Mouse (Mus musculus): Measurements from ENCODE around the gene Fam131b.

The Fam131b gene

DNA sequence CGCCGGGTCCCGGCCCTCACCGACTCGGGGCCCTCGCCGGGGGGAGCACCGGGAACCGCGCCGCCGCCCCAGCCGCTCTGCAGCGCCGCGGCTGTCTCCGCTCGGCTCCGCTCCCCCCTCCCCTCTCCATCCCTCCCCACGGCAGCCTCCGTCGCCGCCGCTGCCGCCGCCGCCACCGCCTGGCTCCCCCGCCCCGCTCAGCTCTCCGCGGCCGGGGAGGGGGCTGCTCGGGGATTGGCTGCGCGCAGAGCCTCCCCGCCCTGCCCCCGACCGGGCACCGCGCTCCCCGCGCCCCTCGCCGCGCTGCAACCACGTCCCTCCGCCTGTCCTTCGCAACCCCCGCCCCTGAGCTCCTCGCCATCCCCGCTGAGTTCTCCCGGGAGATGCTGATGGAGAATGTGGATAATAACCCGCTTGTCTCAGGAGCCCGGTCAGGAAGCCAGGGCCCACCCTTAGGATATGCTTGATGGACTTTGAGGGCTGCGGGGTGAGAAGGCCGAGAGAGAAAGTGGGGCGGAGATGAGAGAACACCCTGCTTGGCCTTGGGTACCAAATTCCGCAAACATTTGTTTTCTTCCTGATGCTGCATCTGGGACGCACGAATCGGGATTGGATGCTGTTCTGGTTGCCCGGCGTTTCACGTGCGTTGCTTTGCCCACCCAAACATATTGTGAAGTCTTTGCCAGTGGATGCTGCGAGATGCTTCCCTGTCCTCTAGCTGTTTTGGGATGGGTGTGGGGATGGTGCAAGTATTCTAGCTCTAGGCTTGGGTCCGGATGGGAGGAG, at the start of gene Fam131b:
Gene Fam131b, minus strand, starts transcription at position 162 of the 786 bp plus-strand sequence.
- peak; percentile 86 for DNase-seq

DNA sequence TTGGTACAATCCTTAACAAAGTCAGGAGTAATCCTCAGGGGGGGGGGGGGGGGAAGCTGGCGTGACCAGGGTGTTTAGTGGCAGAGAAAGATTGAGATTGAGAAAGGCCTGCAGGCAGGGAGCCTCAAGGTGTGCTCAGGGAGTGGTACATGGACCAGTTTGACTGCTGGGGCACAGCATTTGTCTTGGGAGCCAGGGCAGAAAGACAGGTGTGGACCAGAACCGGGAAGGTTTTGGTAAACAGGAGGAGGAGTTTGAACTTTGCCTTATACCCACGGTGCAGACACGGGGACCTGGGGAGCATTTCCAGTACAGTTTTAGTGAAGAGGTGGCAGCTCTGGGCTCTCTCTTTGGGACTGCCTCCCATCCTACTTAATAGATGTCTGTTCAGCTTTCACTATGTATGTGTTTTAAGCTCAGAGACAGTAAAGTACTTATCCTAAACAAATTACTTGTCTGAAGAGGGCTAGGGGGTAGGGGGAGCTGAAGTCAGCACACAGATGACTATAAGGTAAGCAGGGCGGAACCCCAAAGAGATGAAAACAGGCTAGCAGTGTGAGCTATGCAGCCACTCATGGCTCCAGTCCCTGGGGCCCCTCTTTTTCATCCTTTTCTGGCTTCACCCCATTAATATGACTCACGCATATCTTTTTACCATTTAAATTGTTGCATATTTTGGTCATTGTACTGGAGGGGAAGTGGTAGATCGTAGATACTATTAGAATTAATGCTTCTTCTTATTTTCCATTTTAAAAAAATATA, 49.4 kb upstream of the Fam131b start:
- no peak for DNase-seq

DNA sequence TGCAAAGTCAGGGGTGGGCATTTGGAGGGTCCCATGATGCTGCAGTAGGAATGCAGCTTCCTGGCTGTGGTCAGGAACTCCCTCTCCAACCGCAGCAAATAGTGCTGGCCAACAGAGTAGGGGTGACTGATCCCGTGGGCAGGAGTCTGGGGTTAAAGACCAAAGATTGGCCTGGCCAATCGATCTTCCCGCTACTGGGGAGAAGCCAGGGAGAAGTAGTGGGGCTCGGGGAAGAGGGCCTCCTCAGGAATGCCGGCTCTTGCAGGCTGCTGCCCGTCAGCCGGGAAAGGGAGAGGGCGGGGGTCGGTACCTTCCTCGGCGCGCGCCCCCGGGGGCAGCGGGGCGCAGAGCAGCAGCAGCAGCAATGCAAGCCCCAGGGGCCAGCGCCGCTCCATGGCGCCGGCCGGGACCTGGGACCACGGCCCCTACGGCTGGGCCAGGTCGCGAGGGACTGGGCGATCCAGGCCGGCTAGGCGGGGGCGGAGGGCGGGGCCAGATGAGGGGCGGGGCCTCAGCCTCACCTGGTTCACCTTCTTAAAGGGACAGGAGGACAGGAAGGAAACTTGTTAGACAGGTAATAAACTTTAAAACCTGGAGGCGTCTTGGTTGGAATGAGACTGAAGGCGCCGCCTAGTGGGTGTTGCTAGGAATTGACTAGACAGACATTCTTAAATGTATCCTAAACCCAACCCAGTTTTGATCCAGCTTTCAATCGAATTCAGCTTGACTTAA, 48.5 kb upstream of the Fam131b start, which contains the start of gene Epha1:
Gene Epha1, minus strand, starts transcription at position 453 of the 732 bp plus-strand sequence.
- no peak for DNase-seq

DNA sequence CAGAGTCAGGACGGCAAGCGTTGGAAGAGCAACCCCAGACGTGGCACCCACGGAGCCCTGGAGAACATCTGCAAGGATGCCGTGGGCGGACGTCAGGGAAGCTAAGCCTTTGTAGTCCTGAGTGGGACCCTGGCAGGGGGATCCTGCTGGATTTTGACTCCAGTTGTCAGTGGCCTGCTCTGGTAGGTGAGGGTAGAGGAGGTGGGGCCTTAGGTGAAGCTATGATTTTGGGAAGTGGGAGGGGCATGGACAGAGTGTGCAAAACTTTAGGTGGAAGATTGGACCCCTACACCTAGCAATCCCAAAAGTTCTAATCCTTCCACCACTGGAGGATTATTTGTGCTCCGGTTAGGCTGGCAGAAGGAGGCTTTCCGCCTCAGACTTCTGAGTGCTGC, 48.0 kb upstream of the Fam131b start:
- no peak for DNase-seq

DNA sequence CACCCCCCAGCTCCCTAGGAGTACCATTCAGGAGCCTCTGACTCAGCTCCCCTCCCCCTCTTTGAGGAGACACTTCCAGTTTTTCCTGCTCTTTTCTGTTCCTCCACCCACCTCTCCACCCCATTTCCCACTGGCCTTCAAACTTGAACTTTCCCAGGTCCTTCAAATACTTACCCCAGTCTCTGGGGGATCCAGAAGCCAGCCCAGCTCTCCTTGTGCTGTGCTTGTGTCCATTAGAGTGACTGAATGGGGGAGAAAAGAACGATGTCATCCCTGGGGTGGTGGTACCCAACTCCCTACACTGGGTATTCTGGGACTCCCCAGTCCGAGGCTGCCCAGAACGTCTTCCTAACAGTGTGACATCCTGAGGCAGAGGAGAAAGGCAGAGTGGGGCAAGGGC, 47.6 kb upstream of the Fam131b start:
- no peak for DNase-seq

DNA sequence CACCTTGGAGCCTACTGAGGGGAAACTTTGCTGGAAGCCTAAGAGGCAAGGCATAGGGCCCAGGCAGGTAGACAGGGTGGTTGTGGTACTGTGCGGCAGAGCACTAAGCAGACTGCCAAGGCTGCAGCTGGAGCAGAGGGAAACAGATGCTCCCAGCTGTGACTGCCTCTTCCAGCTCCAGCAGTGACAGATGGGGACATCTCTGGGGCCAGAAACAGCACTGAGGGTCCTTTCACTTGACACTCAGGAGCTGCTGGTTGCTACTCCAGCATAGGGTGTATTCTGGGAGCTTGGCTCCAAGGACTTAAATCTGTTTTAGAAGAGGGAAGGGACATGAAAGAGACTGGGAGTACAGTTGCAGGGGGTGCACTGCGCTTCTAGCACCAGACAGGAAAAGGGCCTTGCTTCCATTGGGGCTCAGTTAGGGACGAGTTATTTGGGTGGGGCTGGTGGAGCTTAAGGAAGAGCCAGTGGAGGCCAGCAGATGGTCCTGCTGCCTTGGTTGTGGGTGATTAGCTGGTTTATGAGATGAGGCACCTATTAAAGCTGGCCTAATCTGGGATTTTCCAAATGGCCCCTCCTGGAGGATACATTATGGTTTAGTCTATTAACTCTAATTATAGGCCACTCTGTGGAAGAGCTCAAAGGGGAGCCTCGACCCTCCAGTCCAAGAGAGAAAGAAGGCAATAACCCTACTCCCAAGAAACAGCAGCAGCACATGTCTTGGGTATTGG, 46.4 kb upstream of the Fam131b start:
- no peak for DNase-seq

DNA sequence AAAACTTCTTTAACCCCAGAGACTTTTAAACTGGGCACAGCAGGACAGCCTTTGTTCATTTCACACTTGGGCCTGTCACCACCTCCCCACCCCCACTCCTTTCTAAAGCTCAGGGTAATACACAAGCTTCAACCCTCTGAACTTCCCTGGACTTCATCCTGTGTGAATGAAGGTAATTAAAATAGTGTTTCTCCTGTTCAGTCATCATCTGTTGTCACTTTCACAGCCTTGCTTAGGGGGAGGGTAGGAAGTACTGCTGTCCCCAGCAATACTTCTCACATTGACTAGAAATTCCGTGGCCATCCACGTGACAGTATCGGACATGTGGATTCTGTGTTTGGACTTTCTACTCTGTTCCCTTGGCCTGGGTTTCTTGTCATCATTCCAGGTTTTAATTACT, 45.4 kb upstream of the Fam131b start:
- no peak for DNase-seq

DNA sequence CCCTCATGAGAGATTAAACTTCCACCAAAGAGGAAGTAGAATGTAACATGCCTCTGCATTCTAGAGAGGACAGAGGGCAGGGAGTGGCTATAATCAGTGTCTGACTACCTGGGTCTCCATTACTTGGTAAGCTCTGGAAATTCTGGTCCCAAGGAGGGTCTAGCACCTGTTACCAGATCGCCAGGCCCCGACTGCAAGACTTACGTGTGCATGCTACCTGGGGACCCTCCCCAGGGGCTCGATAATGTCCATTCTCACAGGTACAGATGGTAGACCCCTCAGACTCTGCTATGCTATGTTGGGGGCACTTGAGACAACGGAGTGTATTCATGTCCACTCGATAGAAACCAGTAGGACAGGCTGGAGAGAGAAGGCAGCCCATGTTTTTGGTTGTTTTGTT, 40.8 kb upstream of the Fam131b start:
- no peak for DNase-seq

DNA sequence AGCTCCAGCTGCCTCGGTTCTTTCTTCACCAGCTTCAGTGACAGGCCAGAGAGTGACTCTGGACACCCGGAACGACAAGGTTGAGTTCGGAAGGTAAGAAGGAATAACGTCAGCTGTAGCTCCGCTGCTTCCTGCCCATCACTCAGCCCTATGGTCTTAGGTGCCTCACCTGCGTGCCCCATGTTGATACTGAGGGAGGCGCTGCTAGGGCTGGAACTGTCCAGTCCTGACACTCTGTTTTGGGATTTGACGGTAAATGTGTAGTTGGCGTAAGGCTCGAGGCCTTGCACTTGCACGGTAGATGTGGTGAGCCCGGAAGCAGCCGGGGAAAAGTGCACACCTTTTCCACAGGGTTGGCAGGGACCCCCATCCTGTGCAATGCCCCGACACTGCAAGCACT, 40.2 kb upstream of the Fam131b start:
- DNase-seq, result no peak

DNA sequence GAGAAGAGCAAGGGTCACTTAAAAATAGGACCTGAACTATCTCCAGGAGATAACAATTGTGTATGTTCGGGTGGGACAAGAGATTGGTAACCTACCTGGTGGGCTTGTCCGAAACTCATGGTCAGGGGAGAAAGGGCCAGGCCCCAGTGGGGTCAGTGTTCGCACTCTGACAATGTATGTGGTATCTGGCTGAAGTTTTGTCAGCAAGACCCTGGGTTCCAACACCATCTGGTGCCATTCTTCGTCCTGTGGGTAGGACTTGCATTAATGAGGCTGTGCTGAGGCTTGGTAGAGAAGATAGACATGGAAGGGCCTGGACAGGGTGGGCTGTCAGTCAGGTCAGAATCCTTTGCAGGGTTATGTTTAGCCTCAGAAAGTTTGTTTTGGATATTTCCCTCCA, 39.6 kb upstream of the Fam131b start:
- DNase-seq, result no peak

DNA sequence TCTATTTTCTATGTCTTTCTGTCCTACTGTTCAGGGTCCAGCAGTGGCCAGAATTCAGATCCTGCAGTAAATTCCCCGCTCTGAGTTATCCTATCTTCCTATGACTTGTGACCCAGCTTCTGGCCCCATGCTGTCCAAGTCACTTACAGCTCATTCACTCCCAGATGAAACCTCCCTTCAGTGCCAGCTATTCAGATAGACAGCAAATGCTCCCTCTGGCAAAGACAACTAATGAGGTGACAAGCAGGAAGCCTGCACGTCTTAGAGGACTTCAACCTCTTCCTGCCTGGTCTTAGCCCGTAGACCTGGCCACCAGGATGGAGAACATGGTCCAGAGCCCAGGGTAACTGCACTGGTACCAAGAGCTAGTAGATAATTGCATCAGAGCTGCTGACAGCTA, 38.5 kb upstream of the Fam131b start:
- DNase-seq, result no peak

DNA sequence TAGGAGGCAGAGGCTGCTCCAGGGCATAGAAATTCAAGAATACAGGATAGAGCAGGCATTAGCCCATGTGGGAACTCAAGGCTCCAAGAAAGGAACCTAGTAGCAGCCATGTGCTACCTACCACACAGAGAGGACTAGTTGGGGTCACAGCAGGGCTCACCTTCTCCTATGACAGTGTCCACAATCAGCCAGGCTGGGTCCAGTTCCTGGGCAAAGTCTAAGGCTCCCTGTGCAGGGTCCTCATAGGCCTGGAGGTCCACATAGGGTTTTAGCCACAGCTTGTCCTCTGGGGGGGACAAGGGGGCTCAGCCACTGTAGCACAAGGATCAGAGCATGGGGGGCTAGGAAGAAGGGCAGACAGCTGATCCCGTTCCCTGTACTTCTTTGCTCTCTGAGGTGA, 38.1 kb upstream of the Fam131b start:
- no peak for DNase-seq

DNA sequence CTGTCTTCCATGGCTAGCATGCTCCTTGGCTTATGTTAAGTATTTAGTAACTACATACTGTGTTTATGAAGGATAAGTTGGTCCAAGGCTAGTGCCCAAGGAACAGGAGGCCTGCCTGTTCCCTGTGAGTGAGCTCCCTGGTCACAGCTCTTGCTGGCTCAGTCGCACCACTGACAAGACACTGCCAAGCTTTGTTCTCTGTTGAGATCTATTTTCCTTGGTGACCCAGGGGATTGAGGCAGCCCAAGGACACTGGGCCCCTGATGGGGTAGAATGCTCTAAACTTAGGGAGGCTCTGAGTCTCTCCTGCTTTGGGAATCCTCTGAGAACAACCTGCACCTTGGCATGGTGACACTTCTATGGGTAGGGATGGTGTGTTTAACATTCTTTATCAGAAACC, 37.6 kb upstream of the Fam131b start:
- no peak for DNase-seq

DNA sequence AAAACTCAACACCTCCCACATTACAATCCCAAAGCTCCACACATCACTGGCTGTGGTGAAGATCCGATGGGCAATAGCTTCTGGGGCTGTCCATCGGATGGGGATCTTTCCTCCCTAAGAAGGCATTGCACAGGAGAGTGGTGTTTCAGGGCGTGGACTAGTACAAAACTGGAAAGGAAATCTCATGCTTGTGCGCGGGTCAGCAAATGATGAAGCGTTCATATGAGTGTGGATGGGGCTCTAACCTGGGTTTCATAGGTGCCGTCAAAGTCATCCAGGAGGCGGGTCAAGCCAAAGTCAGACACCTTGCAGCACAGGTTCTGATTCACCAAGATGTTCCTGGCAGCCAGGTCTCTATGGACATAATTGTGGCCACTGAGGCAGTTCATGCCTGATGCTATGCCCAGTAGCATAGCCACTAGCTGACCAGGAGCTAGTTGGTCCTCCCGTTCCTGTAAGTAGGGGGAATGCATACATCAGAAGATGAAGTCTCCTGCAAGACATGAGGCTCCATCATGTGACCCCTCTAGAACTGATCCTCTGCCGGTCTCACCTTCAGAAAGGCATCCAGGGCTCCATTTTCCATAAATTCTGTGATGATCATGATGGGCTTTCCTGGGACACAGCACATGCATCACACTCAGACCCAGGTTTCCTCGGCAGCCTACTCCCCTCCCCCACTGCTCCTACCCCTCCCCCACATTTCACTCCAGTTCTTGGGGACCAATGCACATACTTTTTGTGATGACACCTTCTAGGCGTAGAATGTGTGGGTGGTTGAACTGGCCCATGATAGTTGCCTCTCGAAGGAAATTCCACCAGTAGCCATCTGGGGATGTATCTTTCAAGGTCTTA, 36.8 kb upstream of the Fam131b start:
- DNase-seq, result no peak

DNA sequence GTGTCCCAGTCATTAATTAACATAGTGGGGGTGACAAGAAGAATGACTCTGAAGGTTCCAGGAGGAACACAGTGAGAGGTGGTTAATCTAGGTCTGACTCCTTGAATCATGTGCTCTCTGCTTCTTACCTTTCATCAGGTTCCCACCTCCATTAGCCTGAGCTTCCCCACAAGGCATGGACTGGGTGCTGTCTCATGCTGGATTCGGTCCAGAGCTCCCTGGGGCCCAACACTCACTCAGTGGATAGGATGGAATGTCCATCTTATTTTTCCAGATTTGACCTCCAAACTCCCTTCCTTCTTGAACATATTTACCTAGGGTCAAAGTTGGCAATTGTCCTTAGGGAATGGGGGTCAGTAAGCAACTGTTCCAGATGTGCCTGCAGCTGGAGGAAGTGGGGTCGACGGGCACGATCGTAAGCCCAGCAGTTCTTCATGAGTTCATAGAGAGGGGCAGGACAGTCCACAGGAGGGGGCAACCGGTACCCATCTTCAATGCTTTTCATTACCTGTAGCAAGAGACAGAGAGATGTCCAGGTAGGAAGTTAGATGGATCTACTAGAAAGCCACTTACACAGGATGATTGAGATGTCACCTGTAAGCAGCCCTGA, 35.9 kb upstream of the Fam131b start:
- DNase-seq, result no peak

DNA sequence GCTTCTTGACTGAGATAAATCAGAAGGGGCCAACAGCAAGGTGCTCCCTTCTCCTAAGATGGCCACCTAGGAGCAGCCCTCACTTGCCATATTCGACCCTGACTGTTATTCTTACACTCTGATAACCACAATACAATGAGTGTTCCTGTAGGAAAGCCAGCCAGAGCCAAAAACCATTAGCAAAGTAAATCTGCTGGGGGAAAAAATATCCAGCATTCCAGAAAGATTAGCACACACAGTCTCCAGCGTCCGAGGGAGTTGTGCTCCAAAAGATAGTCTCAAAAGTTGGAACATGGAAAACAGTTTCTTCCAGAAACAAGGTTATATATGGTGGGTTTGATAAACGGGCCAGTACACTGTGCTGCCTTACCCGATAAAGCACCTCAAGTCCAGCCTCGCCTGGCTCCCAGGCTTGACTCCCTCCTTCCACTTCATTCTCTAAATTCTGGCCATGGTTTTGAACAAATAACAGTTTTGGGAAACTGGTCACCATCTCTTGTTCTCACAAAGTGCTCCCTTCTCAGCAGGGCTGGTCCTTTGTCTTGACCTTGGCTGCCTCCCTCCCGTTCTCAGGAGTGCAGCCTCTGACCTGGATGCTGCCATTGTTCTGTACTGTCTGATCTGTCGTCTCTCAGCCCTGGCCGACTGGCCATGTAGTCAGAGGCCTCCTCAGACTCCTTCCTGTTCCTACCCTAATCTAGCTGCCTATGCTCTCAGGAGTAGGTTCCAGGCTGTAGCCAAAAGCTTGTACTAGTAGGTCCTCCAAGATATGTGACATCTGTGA, 35.1 kb upstream of the Fam131b start:
- DNase-seq, result no peak

DNA sequence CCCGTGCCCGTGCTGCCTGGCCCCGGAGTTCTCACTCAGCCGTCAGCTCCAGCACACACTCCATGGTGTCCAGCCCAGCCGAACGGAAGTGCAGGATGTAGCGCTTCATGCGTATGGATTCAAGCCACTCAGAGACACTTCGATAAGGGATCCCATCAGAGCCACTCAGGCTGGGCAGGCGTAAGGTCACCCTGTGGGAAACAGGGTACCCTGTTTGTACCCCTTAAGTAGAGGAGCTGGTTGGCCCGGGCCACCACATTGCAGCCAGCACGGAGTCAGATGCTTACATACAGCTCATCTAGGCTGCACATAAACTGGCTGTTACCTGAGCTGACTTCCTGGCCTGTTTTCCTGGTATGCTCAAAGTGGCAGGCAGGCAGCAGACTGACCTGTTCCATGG, 34.5 kb upstream of the Fam131b start:
- no peak for DNase-seq

DNA sequence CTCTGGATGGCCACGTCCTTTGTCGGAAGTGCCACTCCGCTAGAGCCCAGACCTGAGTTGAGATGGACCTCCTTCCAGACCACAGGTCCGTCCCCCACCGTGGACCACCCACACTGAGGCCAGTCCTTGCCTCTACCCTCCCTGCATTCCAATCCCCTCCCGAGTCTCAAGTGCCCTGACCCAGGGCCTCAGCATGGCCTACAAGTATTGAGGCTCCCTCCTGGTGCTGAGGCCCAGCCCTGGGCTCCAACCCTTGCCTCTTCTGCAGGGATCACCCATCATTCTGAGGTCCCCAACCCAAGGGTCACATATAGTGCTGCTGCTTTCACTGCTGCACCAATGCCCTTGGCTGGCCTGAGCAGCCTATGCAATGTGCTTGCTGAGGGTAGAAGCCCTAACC, 33.5 kb upstream of the Fam131b start:
- DNase-seq, result no peak

DNA sequence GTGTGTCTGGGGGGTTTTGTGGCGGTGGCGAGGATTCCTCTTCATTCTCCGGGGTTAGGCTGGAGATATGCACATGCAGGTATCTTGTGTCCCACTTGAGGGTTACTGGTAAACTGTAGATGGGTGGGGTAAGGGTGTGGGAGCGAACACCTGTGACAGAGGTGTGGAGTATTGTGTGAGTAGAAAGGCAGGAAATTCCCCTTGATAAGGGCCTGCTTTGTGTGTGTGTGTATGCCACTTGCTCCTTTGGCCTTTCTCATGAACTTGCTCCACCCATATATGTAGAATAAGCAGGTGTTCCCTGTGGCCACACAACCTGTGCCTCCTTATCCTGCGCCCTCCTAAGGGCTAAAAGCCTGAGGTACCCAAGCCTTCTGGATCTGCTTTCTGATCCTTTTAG, 32.5 kb upstream of the Fam131b start:
- DNase-seq, result no peak

DNA sequence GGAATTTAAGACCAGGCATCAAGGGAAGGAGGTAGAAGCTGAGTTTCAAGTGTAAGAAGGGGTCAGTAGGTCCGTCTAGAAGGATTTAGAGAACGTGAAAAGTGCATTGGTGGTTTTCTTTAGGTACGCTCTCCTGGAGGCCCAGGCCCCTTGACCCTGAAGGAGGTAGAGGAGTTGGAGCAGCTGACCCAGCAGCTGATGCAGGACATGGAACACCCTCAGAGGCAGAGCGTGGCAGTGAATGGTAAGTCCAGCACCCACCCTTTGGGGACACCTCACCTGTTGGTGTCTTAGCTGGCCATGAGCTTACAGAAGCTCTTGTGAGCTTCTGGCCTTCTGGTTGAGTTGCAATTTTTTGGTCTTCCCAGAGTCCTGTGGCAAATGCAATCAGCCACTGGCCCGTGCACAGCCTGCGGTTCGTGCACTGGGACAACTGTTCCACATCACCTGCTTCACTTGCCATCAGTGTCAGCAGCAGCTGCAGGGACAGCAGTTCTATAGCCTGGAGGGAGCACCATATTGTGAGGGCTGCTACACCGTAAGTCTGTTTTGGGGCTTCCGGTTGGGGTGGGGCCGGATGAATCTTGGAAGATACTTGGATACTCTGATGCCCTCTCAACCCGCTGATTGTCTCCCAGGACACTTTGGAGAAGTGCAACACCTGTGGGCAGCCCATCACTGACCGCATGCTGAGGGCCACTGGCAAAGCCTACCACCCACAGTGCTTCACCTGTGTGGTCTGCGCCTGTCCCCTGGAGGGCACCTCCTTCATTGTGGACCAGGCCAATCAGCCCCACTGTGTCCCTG, 31.6 kb upstream of the Fam131b start:
- no peak for DNase-seq

Measured in right cerebral cortex, postnatal 25 days (tissue).